In the genomic region with DNA sequence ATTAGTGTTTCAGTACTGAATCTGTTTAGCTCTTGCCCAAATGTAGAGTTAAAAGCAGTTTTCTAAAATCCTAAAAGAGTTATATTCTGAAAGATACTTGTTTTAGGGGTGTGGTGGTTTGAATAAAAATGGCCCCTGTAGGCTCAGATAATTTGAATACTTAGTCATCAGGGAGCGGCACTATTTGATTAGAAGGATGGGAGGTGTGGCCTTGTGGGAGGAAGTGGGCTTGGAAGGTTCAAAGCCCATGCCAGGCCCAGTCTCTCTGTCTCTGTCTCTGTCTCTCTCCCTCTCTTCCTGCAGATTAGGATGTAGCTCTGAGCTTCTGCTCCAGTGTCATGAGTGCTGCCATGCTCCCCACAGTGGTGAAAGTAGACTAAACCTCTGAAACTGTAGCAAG, we compare ENCODE assay signal across 16 mouse cellular contexts. TPM values are rescaled to one million over a fixed set of nuclear protein-coding genes. Genes with fewer than 3 reads are reported as not detected.
"Had no signal": no experiment of that assay in that cellular context is flagged by ENCODE, and none has a peak within 500 bp of the region (broad histone marks: within the 10 kb centered on the region; RNA-seq: fewer than 3 reads in every experiment).

No protein-coding gene starts in this region.

- DNase-seq: kidney, adult 11 months; kidney, adult 8-10 months; kidney, postnatal 25 days; layer of hippocampus, adult 9-11 months; liver, postnatal 0 days; lung, embryonic 14.5 days; thymus, postnatal 36 days had no signal

- H3K4me3 ChIP-seq: layer of hippocampus, adult 2 months; megakaryocyte, embryonic 14.5 days; midbrain, embryonic 10.5 days; midbrain, embryonic 13.5 days; myocyte had no signal

- H3K27ac ChIP-seq: kidney, postnatal 0 days; layer of hippocampus, adult 2 months; liver, embryonic 14.5 days; midbrain, embryonic 10.5 days; midbrain, embryonic 13.5 days had no signal

- H3K27me3 ChIP-seq: megakaryocyte, embryonic 14.5 days; midbrain, embryonic 13.5 days had no signal

- H3K36me3 ChIP-seq: midbrain, embryonic 10.5 days; midbrain, embryonic 13.5 days had no signal

RNA-seq across cellular contexts. Expression of gene 9030612E09Rik, which starts 51.9 kb away (rescaled TPM):
- total RNA-seq: monocyte, adult 5-6 weeks had no signal
- polyA plus RNA-seq: liver, embryonic 14.5 days; liver, postnatal 0 days; lung, embryonic 14.5 days; spleen, adult 2 months had no signal

RNA-seq across cellular contexts. Expression of gene Sobp, which starts 52.1 kb away (rescaled TPM):
- total RNA-seq: monocyte, adult 5-6 weeks had no signal
